Mouse (Mus musculus): ENCODE measurements at regions not wholly inside any gene's neighbourhood (a gene's known extent, or its start where the extent isn't known, plus 50 kb on each side); places are given as distances from the start of the nearest gene placed in this dataset.

GRCm38 (mm10) chr11:43952151-43952550 lies 51.1 kb upstream of the Adra1b start:
- no peak for DNase-seq

GRCm38 (mm10) chr11:43958241-43958975 lies 57.4 kb upstream of the Adra1b start:
- no peak for DNase-seq

GRCm38 (mm10) chr11:43958976-43959315 lies 57.9 kb upstream of the Adra1b start:
- no peak for DNase-seq

GRCm38 (mm10) chr11:43960348-43961105 lies 59.5 kb upstream of the Adra1b start:
- DNase-seq: no peak

GRCm38 (mm10) chr11:43961398-43962070 lies 60.5 kb upstream of the Adra1b start:
- no peak for DNase-seq

- DNase-seq: no peak
Measured at GRCm38 (mm10) chr11:43967764-43968163, 66.8 kb upstream of the Adra1b start.

- no peak for DNase-seq
Measured at GRCm38 (mm10) chr11:43971886-43972285, 70.9 kb upstream of the Adra1b start.

- DNase-seq: no peak
Measured at GRCm38 (mm10) chr11:43976024-43976423, 75.0 kb upstream of the Adra1b start.

- no peak for DNase-seq
Measured at GRCm38 (mm10) chr11:43979406-43979805, 78.4 kb upstream of the Adra1b start.

GRCm38 (mm10) chr11:43980444-43980843 lies 79.4 kb upstream of the Adra1b start:
- no peak for DNase-seq

- no peak for DNase-seq
Measured at GRCm38 (mm10) chr11:43989911-43990430, 89.0 kb upstream of the Adra1b start.

- no peak for DNase-seq
Measured at GRCm38 (mm10) chr11:43992011-43992471, 91.0 kb upstream of the Adra1b start.

GRCm38 (mm10) chr11:43998046-43998725 lies 97.2 kb upstream of the Adra1b start:
- DNase-seq: no peak

GRCm38 (mm10) chr11:44000056-44000455 lies 99.0 kb upstream of the Adra1b start:
- no peak for DNase-seq

GRCm38 (mm10) chr11:44001843-44002589 lies 101.0 kb upstream of the Adra1b start:
- DNase-seq: no peak

- DNase-seq: no peak
Measured at GRCm38 (mm10) chr11:44002716-44003522, 101.9 kb upstream of the Adra1b start.

GRCm38 (mm10) chr11:44007526-44008040 lies 106.6 kb upstream of the Adra1b start:
- no peak for DNase-seq

- DNase-seq: no peak
Measured at GRCm38 (mm10) chr11:44012314-44012713, 111.3 kb upstream of the Adra1b start.

GRCm38 (mm10) chr11:44013841-44014240 lies 112.8 kb upstream of the Adra1b start:
- no peak for DNase-seq

- no peak for DNase-seq
Measured at GRCm38 (mm10) chr11:44021638-44022037, 120.6 kb upstream of the Adra1b start.

- DNase-seq: no peak
Measured at GRCm38 (mm10) chr11:44027046-44027445, 126.0 kb upstream of the Adra1b start.
